Mouse (Mus musculus) ovary, postnatal 14 days (tissue): Measurements from ENCODE around the gene Stab1.

Experiments
- DNase-seq: peaks from one replicate; pipeline ENCODE4 v3.0.0; 2022; ENCODE audit warnings: low spot score

The Stab1 gene

DNA sequence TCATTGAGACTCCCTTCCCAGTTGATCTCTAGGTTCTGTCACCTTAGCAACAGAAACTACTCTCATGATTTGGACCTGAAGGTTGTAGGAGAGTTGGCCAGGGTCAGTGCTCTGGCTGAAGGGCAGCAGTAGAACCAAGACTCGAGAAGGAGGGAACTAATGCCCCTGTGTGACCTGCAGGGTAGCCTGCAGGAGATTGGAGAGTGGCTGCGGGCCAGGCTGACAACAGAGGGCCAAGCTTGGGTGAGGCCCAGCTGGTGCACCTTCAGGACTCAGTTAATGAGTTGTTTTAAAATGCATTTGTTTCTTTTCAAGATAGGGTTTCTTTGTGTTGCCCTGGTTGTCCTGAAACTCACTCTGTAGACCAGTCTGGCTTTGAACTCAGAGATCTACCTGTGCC lies 3.4 kb downstream of the Stab1 start:
- no peak for DNase-seq

DNA sequence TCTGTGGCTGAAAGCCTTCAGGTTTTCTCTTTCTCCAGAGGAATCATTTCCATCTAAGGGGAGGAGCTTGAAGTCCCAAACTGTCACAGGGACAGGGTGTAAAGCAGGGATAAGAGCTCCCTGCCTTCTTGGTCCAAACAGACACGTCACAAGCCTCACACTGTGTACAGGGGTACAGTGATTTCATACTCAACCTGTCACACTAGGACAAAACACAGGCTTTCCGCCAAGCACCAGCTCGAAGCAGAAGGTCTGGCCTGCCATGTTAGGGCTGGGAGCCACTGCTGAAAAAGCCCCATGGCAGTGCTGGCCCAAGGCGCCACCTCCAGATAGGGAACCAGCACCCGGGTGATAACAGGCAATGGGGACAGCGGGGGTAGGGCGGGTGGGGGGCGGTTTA lies 4.4 kb downstream of the Stab1 start:
- DNase-seq: no peak

DNA sequence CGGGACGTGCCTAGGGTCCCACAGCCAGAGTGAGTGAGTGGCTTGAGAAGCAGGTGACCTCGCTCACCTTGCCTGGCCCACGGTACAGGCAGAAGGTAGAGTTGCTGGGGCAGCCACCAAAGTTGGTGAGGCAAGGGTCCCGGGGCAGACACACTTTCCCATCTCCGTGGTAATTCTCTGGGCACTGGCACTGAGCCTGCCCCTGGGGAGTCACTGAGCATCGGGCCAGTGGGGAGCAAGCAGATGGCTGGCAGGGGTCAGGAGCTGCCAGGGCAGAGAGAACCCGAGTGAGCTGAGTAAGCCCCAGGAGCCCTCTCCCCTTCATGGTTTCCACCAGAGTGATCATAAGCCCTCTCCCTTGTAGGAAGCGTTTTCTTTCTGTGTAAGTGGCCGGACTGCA lies 6.8 kb downstream of the Stab1 start:
- DNase-seq: no peak

DNA sequence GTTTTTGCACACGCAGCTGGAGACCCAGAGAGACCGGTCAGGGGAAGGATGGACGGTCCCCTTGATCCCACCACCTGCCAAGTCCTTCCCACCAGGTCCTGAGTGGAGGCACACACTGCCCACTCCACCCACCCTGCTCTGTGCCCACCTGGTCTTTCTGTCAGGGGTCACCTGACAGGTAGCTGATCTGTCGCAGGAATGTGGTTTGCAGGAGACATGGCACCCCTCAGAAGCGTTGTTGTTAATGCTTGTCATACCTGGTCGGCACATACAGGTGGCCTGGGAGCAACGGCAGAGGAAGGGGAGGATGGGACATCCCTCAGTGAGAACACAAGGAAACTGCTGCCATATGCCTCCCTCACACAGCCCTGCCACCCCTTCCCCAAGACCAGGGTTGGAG lies 7.2 kb downstream of the Stab1 start:
- no peak for DNase-seq

GRCm38 (mm10) chr14:31160196-31161150 lies 8.0 kb downstream of the Stab1 start:
- DNase-seq: no peak

DNA sequence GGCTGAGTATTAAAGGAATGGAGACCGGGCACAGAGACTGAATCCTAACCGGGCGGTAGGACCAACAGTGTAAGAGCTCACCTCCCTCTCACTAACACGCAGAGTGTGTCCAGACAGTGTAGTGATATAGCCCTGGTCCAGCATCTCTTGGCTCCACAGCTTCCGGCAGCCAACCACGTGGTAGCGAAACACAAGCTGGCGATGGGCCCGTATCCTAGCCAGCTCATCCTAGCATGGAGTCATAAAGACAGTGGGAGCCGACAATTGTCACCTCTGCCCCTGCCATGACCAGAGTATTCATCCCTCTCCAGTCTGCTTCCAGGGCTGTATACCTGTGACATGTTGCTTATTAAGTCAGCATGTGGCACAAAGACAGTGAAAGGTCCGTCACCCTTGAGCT lies 22.7 kb downstream of the Stab1 start:
- DNase-seq: no peak

DNA sequence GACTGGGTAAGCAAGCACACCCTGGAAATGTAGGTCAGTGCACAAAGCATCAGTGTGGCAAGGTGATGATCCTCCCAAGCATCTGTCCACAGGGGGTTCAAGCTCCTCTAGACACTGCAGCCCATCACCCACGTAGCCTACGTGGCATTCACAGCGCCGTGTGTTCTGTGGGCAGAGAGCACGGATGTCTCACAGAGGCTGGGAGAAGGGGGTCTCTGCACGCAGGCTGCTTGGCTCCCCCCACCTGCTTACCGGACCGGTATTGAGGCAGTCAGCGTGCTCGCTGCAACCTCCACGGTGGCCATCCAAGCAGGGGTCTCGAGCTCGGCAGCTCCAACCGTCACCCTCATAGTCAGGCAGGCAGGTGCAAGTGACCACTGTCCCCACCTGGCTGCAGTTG lies 27.4 kb downstream of the Stab1 start:
- DNase-seq: no peak

DNA sequence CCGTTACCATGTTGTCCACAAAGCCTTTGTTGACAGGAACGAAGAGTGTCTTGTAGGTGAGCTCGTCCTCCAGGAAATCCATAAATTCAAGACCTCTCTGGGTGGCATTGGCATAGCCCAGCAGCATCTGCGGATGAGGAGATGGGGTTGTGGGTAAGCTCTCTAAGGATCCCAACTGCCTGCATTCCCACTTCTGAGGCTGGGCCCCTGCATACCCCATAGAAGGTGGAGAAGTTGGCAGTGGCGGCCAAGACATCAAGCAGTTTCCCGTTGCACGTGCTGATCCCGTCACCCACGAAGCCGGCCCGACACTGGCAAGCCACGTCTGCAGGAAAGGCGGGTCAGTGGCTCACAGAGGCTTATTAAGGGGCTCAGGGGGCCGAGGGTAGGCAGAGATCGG lies 28.3 kb downstream of the Stab1 start:
- no peak for DNase-seq

DNA sequence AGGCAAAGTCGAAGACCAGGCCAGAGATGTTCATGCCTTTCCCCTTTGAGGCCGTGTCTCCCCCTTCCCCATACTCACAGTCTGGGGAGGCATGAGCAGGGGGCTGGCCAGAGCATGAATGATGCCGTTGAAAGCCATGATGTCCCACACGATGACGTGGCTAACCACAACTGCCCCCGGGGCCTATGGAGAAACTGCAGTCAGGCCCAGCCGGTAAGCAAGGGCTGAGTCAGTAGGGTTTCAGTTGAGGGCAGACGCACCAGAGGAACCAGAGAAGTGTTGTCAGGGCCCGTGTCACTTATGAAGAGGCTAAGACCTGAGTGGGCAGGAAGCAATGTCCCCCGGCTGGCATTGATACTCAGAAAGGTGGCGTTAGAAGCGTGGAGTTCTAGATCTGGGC lies 28.8 kb downstream of the Stab1 start:
- DNase-seq: no peak

GRCm38 (mm10) chr14:31138897-31139429 lies 29.5 kb downstream of the Stab1 start:
- no peak for DNase-seq

- no peak for DNase-seq
These were observed 30.1 kb downstream of the Stab1 start for GRCm38 (mm10) chr14:31138219-31138896.

DNA sequence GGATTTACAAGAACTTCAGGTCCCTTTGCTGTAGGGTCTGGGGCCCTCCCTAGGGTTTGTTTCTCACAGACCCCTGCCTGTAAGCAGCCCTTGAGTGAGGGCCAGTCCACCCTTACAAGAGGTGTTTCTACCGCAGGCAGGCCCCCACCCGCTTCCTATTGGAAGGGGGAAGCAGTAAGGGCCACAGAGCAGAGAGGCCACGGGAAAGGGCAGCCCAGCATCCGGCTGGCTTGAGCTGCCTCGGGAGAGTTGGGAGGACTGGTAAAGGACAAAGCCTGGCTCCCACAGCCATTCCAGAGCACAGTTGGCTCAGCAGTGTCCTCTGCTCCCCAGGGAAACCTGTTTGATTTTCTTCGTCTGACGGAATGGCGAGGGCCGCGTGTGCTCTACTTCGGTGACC lies 30.6 kb downstream of the Stab1 start:
- DNase-seq: no peak

GRCm38 (mm10) chr14:31137281-31137595 lies 31.2 kb downstream of the Stab1 start:
- no peak for DNase-seq

- DNase-seq: no peak
These were observed 31.8 kb downstream of the Stab1 start for GRCm38 (mm10) chr14:31136411-31137280.

GRCm38 (mm10) chr14:31135495-31136410 lies 32.7 kb downstream of the Stab1 start:
- no peak for DNase-seq

GRCm38 (mm10) chr14:31134015-31135000 lies 34.1 kb downstream of the Stab1 start:
- no peak for DNase-seq

DNA sequence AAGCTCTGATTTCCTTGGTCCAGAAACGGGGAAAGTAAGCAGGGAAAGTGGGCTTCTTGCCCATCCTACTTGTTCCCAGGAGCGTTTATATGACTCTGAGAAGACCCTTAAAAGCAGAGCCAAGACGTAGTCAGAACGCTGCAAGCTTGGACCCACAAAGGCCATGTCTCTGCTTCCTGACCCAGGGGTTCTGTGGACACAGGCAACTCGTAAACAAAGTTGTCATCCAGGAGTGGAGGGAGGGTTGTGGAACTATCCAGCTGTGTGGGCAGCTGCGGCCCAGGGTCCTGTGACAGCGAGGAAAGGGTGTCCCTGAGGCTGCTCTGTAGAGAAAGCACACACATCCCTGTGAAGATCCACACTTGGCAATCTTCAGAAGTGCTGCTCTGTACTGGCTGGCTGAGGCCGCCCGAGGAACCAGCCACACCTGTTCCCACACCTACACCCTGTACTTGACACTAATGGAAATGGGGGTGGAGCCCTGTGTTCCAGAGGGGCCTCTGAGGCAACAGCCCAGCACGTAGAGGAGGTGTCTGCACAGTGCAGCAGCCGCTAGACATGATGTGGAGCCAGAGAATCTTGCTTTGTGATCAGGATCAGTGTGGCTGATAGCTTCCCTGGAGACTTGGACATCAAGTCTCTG lies 35.3 kb downstream of the Stab1 start:
- DNase-seq: no peak

- no peak for DNase-seq
These were observed 35.9 kb downstream of the Stab1 start for GRCm38 (mm10) chr14:31132491-31132975.

GRCm38 (mm10) chr14:31132031-31132430 lies 36.4 kb downstream of the Stab1 start:
- no peak for DNase-seq
